Mouse (Mus musculus) liver, embryonic 13.5 days (tissue): ENCODE results near the gene Il1f5. TPM values are rescaled to one million over a fixed set of nuclear protein-coding genes. Genes with fewer than 3 reads are reported as not detected.

Source experiments
- ATAC-seq: fragments of 200-750 bp; cut with Nextera tagmentation; 2 replicates; pipeline ENCODE4 v1.8.0; 2017; ENCODE audit warnings: low read depth, mild to moderate bottlenecking, moderate number of reproducible peaks, moderate library complexity
- DNase-seq: peaks from one replicate; pipeline ENCODE4 v3.0.0; 2022
- H3K27ac ChIP-seq: fragments of 300-500 bp; sonication (generic); 2 replicates; pipeline ENCODE4 v1.5.1; 2015; ENCODE audit warnings: moderate library complexity, mild to moderate bottlenecking, inconsistent platforms
- H3K27me3 ChIP-seq: fragments of 300-500 bp; sonication (generic); 2 replicates; pipeline ENCODE4 v1.6.1; 2015; ENCODE audit warnings: mild to moderate bottlenecking, inconsistent platforms
- H3K36me3 ChIP-seq: fragments of 300-500 bp; sonication (generic); 2 replicates; pipeline ENCODE4 v1.6.1; 2015; ENCODE audit warnings: mild to moderate bottlenecking, inconsistent platforms
- H3K4me1 ChIP-seq: fragments of 300-500 bp; sonication (generic); replicated peaks from 2 replicates; pipeline ENCODE4 v1.6.1; 2015; ENCODE audit warnings: inconsistent platforms
- H3K4me2 ChIP-seq: fragments of 300-500 bp; sonication (generic); 2 replicates; pipeline ENCODE4 v1.6.1; 2015; ENCODE audit warnings: inconsistent platforms, mild to moderate bottlenecking, moderate library complexity
- H3K4me3 ChIP-seq: fragments of 300-500 bp; sonication (generic); replicated peaks from 2 replicates; pipeline ENCODE4 v1.5.1; 2015; ENCODE audit warnings: mild to moderate bottlenecking, inconsistent platforms
- H3K9ac ChIP-seq: fragments of 300-500 bp; sonication (generic); 2 replicates; pipeline ENCODE4 v1.6.1; 2015; ENCODE audit warnings: mild to moderate bottlenecking, inconsistent platforms
- H3K9me3 ChIP-seq: fragments of 300-500 bp; sonication (generic); replicated peaks from 2 replicates; pipeline ENCODE4 v1.6.1; 2016; ENCODE audit warnings: inconsistent platforms
- WGBS: fragments of 180-500 bp; shearing (Covaris S2); methylation state at CpG from one replicate; pipeline ENCODE4 v1.1.7; 2015; ENCODE audit not compliant: insufficient replicate concordance; 5-methylcytosine and 5-hydroxymethylcytosine counted together
- polyA plus RNA-seq: library from polyadenylated mRNA; unstranded; fragments of >200 nt; fragmentation: Nextera tagmentation; extraction: Ambion mirVana; gene quantifications from 2 replicates; pipeline ENCODE4 v1.2.1, GENCODE M21; 2015

The Il1f5 gene
- polyA plus RNA-seq, result not detected in 2 replicates

- Histone ChIP-seq H3K4me3 (no peak within 1 kb of the TSS), H3K36me3 (no peaks in the 10 kb centered on the region), H3K4me2 (no peak within 1 kb of the TSS), H3K4me1 (no peaks in the 10 kb centered on the region), H3K9ac (no peak within 1 kb of the TSS), H3K27me3 (no peaks in the 10 kb centered on the region), H3K9me3 (no peaks in the 10 kb centered on the region), H3K27ac (no peak within 1 kb of the TSS)
- ATAC-seq (no peak), DNase-seq (no peak)
Observed at GRCm38 (mm10) chr2:24276654-24277053, at the start of gene Il1f5. TSS of gene Il1f5 (plus strand) at chr2:24276954.

- H3K4me3 ChIP-seq, result no peak overlapping the region
Observed at GRCm38 (mm10) chr2:24227191-24227590, 49.6 kb upstream of the Il1f5 start.

DNA sequence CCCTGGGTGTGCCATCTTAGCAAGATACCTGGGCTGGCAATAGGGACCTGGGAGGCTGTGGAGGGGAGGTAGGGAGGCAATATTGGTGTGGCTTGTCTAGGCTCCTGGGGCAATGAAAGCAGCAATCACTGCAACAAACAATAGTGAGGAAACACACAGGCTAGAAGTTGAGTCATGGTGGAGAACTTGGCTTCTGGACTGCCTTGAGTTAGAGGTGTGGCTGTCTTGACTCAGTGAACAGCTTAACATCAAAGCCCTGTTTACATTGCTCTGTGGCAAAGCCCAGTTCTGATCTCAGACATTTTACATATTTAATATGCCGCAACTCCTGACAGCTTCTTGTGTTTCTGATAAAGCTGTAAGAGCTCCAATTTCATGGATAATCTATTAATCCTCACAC is 9.3 kb upstream of the Il1f5 start:
- Histone ChIP-seq H3K4me1 (no peaks in the 10 kb centered on the region), H3K9ac (no peak overlapping the region), H3K27me3 (no peaks in the 10 kb centered on the region), H3K4me2 (no peak overlapping the region), H3K9me3 (no peaks in the 10 kb centered on the region), H3K27ac (no peak overlapping the region), H3K4me3 (no peak overlapping the region), H3K36me3 (no peaks in the 10 kb centered on the region)
- 85% methylated on average over 1 of the region's 1 CpGs for WGBS
- ATAC-seq (no peak), DNase-seq (no peak)

More at GRCm38 (mm10) chr2:24227191-24227590, 49.6 kb upstream of the Il1f5 start:
- Histone ChIP-seq H3K9me3 (no peaks in the 10 kb centered on the region), H3K27ac (no peak overlapping the region), H3K4me2 (no peak overlapping the region), H3K4me1 (no peaks in the 10 kb centered on the region), H3K9ac (no peak overlapping the region), H3K36me3 (no peaks in the 10 kb centered on the region), H3K27me3 (no peaks in the 10 kb centered on the region)
- no peak for DNase-seq
- no peak for ATAC-seq
- WGBS, result 60% methylated on average over 2 of the region's 2 CpGs

GRCm38 (mm10) chr2:24273619-24274018 is 3.1 kb upstream of the Il1f5 start:
- Histone ChIP-seq H3K9ac (no peak overlapping the region), H3K36me3 (no peaks in the 10 kb centered on the region), H3K27me3 (no peaks in the 10 kb centered on the region), H3K4me1 (no peaks in the 10 kb centered on the region), H3K4me2 (no peak overlapping the region), H3K4me3 (no peak overlapping the region), H3K27ac (no peak overlapping the region), H3K9me3 (no peaks in the 10 kb centered on the region)
- 64% methylated on average over 2 of the region's 2 CpGs for WGBS
- ATAC-seq, result no peak
- no peak for DNase-seq

DNA sequence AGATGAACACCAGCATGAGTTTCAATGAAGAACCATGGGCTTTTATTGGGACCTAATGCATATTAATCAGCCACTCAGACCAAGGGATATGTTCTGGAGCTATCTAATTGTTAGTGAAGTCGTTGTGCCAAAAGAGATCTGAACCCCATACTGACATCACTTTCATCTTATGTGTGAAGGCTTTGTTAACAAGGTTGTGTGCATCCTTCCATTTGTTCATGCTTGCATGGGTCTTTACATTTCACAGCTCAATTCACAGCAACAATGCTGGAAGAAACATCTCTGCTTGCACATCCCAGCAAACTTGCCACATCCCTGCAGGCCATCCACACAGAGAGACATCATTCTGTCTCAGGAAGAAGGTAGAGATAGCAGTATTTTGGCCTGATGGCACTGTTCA is 1.6 kb upstream of the Il1f5 start:
- H3K9ac ChIP-seq, result no peak overlapping the region
- no peaks in the 10 kb centered on the region for H3K9me3 ChIP-seq
- 34% methylated on average over 1 of the region's 1 CpGs for WGBS
- H3K27ac ChIP-seq, result no peak overlapping the region
- no peak overlapping the region for H3K4me3 ChIP-seq
- ATAC-seq, result no peak
- H3K36me3 ChIP-seq, result no peaks in the 10 kb centered on the region
- no peak for DNase-seq
- H3K27me3 ChIP-seq, result no peaks in the 10 kb centered on the region
- no peak overlapping the region for H3K4me2 ChIP-seq
- H3K4me1 ChIP-seq, result no peaks in the 10 kb centered on the region

DNA sequence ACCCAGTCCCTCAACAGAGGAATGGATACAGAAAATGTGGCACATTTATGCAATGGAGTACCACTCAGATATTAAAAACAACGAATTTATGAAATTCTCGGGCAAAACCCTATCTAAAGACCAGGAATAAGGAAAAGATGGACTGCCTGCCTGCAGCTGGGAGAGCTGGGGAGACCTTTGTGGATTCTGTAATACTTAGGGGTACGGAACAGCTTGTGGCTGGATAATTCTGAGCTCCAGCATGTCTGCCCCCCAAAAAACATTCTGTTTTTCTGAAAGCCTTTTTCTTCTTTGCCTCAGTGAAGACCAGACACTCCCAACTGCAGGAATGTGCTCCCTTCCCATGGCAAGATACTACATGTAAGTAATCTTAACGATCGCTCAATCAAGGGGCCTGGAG is 14.1 kb downstream of the Il1f5 start, which contains the start of gene Il1f10:
Il1f10 (plus strand) TSS at position 301 of the 400 bp plus-strand sequence.
- Histone ChIP-seq H3K4me2 (no peak within 1 kb of the TSS), H3K27ac (no peak within 1 kb of the TSS), H3K27me3 (no peaks in the 10 kb centered on the region), H3K9me3 (no peaks in the 10 kb centered on the region), H3K9ac (no peak within 1 kb of the TSS), H3K4me3 (no peak within 1 kb of the TSS), H3K4me1 (no peaks in the 10 kb centered on the region), H3K36me3 (no peaks in the 10 kb centered on the region)
- DNase-seq (no peak), ATAC-seq (no peak)
- 56% methylated on average over 5 of the region's 5 CpGs for WGBS

DNA sequence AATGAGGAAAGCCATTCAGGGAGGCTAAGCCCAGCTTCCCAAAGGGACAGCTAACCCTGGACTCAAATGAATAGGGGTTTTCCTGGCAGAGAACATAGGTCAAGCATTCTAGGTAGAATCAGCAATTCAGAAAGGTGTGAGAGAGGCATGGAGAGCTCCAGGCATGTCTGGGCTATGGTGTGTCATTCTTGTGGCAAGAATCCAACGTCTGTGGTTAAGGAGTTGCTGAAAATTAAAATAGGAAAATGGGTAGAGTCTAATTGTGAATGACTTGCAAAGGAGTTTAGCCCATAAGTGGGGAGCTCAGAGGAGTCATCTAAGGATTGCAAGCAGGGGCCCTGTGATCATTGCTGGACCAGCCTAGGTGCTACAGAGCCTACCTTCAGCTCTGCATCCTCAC is 17.9 kb downstream of the Il1f5 start:
- 30% methylated on average over 1 of the region's 1 CpGs for WGBS
- Histone ChIP-seq H3K27ac (no peak overlapping the region), H3K9ac (no peak overlapping the region), H3K4me3 (no peak overlapping the region), H3K4me2 (no peak overlapping the region), H3K27me3 (no peaks in the 10 kb centered on the region), H3K4me1 (no peaks in the 10 kb centered on the region), H3K9me3 (no peaks in the 10 kb centered on the region), H3K36me3 (no peaks in the 10 kb centered on the region)
- ATAC-seq, result no peak
- no peak for DNase-seq

DNA sequence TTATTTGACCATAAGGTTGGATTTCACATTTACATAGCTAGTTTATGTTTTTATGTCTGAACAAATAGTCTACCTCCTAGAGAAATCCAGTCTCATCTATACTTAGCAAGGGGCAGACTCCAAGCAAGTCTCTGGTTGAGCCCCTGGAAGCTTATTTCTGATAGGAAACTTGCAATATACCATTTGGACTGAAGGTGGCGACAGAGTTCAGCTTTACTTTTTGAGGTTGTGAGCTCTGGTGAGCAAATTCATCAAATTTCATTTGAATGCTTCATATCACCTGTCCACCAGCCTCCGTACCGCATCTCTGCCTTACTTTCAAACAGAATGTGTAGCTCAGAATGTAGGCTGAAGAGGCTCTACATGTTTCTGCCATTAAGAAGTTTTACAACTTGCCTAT is 20.1 kb downstream of the Il1f5 start:
- Histone ChIP-seq H3K4me3 (no peak overlapping the region), H3K36me3 (no peaks in the 10 kb centered on the region), H3K4me2 (no peak overlapping the region), H3K27ac (no peak overlapping the region), H3K4me1 (no peaks in the 10 kb centered on the region), H3K27me3 (no peaks in the 10 kb centered on the region), H3K9me3 (no peaks in the 10 kb centered on the region), H3K9ac (no peak overlapping the region)
- ATAC-seq (no peak), DNase-seq (peak; percentile 18)
- WGBS, result 9% methylated on average over 3 of the region's 3 CpGs

DNA sequence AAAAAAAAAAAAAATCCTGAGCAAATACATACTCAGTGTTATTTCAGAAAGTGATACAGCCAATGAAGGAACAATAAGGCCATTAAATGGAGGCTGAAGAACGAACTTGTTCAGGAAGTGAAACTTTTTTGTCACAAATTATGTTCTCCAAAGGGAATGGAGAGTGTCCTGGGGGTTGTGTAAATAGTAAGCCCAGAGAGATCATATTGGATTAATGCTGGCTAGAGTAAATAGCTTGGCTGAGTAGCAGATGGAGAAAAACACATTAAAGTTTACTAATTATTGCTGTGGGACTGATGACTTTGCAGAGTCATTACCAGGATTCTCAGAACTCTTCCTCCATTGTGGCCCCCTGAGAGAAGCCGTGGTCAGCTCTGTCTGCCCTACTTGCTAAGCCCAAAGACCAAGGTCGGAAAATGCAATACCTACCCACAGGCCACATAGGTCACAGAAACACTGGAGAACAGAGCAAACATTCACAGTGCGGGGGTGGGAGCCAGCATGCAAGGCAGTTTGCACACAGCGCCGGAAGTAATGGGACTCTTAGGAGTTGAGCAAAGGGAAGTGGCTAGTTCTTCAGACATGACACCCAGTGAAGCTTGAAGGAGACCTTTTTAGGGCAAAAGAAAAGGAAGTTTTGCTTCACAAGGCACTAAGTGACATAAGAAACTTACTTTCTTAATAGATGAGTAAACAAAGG is 34.7 kb downstream of the Il1f5 start:
- DNase-seq, result peak; percentile 4

DNA sequence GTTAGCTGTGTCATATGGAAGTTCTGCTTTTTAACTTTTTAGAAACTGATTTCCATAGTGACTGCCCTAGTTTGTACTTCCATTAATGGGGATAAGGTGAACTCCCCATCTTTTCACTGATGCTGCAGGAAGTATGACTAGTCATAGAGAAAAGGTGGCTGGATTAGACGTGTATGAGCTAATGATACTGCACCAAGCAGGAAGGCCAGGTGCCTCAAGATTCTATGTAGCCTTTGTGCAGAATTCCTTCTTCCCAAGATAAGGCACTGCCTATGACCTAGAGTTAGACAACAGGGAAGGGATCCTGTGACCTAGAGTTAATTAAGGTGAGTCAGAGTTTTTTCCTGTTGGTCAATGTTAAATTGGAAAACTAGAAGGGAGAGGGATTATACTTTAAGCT is 40.2 kb downstream of the Il1f5 start:
- Histone ChIP-seq H3K9ac (no peak overlapping the region), H3K27ac (no peak overlapping the region), H3K4me3 (no peak overlapping the region), H3K27me3 (no peaks in the 10 kb centered on the region), H3K4me1 (no peaks in the 10 kb centered on the region), H3K36me3 (no peaks in the 10 kb centered on the region), H3K4me2 (no peak overlapping the region), H3K9me3 (no peaks in the 10 kb centered on the region)
- 52% methylated on average over 1 of the region's 1 CpGs for WGBS
- DNase-seq, result no peak
- ATAC-seq, result no peak

More for the DNA sequence above, 34.7 kb downstream of the Il1f5 start:
- no peak overlapping the region for H3K4me2 ChIP-seq
- no peak overlapping the region for H3K4me3 ChIP-seq
- no peaks in the 10 kb centered on the region for H3K27me3 ChIP-seq
- H3K9me3 ChIP-seq, result no peaks in the 10 kb centered on the region
- H3K27ac ChIP-seq, result peak overlapping the region; percentile 6; the same call in 1 of the 2 replicates
- no peaks in the 10 kb centered on the region for H3K4me1 ChIP-seq
- peak; percentile 84 for ATAC-seq
- H3K9ac ChIP-seq, result no peak overlapping the region
- H3K36me3 ChIP-seq, result no peaks in the 10 kb centered on the region
- 31% methylated on average over 6 of the region's 6 CpGs for WGBS

DNA sequence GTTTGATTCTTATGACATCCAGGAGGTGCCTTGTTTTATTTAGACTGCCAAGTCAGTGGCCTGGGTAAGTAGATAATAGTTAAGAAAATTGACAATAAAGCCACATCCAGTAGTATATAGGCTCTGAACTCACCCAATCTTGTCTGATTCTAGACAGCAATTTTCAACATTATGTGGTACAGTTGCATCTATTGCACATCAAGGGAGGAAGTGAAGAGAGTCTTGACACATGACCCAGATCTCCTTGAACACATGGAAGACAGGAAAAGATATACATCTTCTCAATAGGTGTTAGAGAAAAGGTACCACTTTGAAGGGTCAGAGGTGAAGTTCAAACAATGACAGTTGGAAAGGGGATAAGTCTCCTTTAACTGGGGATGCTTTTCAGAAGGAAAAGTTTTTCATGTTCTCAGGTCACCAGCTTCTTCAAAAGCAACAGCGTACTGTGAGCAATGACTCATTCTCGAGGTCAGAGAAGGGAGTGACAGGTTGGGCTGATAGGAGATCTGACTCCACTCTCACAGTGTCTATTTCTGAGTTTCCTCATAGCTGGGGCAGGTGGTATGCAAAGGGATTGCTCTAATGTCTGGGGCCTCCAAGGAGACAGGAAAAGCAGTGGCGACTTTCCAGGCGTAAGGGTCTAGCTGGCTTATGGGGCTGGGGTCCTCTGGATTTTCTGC is 41.3 kb downstream of the Il1f5 start:
- no peak for ATAC-seq
- no peaks in the 10 kb centered on the region for H3K9me3 ChIP-seq
- H3K27me3 ChIP-seq, result no peaks in the 10 kb centered on the region
- no peaks in the 10 kb centered on the region for H3K36me3 ChIP-seq
- H3K9ac ChIP-seq, result no peak overlapping the region
- DNase-seq, result no peak
- WGBS, result 43% methylated on average over 4 of the region's 4 CpGs
- H3K4me3 ChIP-seq, result no peak overlapping the region
- no peak overlapping the region for H3K27ac ChIP-seq
- H3K4me1 ChIP-seq, result no peaks in the 10 kb centered on the region
- no peak overlapping the region for H3K4me2 ChIP-seq
